Mouse (Mus musculus) gastrocnemius, adult 2 months (tissue): ENCODE results near the gene Dgcr2. TPM values are rescaled to one million over a fixed set of nuclear protein-coding genes. Genes with fewer than 3 reads are reported as not detected.

Experiments
- DNase-seq: peaks from one replicate; pipeline ENCODE4 v3.0.0; 2022
- H3K27ac ChIP-seq: fragments of 200-600 bp; 2 replicates; pipeline ENCODE4 v1.8.1; 2022; ENCODE audit warnings: mild to moderate bottlenecking
- H3K4me3 ChIP-seq: fragments of 200-600 bp; 2 replicates; pipeline ENCODE4 v1.8.1; 2022; ENCODE audit warnings: mild to moderate bottlenecking, moderate library complexity
- CTCF ChIP-seq: fragments of 200-600 bp; IDR thresholded peaks from 2 replicates; pipeline ENCODE4 v1.8.1; 2022; ENCODE audit warnings: antibody characterized with exemption, mild to moderate bottlenecking, moderate library complexity
- intact Hi-C: fragments of 180-260 bp; cut with DNase I; formaldehyde crosslinking; loops from one replicate; pipeline ENCODE4 v1.15.1; 2025
- total RNA-seq, 2 experiments: library from RNA; stranded (reverse); gene quantifications; 2 replicates each; pipeline ENCODE4 v1.2.3; 2021

Gene Dgcr2
- total RNA-seq, 2 experiments from 2014 or later: 22.2 to 26.4 TPM

GRCm38 (mm10) chr16:17891567-17891959, 6.8 kb downstream of the Dgcr2 start, which contains the start of gene Gm20518:
Gene Gm20518 (minus strand): TSS chr16:17891671.
- intact Hi-C loops: no loop called here

GRCm38 (mm10) chr16:17890917-17891566, 7.3 kb downstream of the Dgcr2 start:
- Histone ChIP-seq H3K27ac (peak overlapping the region; percentile 93), H3K4me3 (peak overlapping the region; percentile 94)
- DNase-seq: peak; percentile 92
- no peak for TF ChIP-seq CTCF
- intact Hi-C loops: no loop called here

More at GRCm38 (mm10) chr16:17891567-17891959, 6.8 kb downstream of the Dgcr2 start, which contains the start of gene Gm20518:
- Histone ChIP-seq H3K27ac (peak within 1 kb of the TSS; percentile 93), H3K4me3 (peak within 1 kb of the TSS; percentile 94)
- TF ChIP-seq CTCF: no peak
- peak; percentile 99 for DNase-seq

- Histone ChIP-seq H3K27ac (peak overlapping the region; percentile 93), H3K4me3 (peak overlapping the region; percentile 94)
- no peak for DNase-seq
- intact Hi-C loops: no loop called here
- TF ChIP-seq CTCF: no peak
Observed at GRCm38 (mm10) chr16:17890342-17890727, 8.0 kb downstream of the Dgcr2 start.

- intact Hi-C loops: no loop called here
Observed at GRCm38 (mm10) chr16:17889689-17890341, 8.5 kb downstream of the Dgcr2 start.

GRCm38 (mm10) chr16:17884116-17884515, 14.2 kb downstream of the Dgcr2 start:
- H3K4me3 ChIP-seq: no peak overlapping the region
- peak overlapping the region; percentile 38; the same call in 1 of the 2 replicates for H3K27ac ChIP-seq
- no peak for DNase-seq
- intact Hi-C loops: no loop called here
- TF ChIP-seq CTCF: no peak

More at GRCm38 (mm10) chr16:17889689-17890341, 8.5 kb downstream of the Dgcr2 start:
- peak overlapping the region; percentile 93; the same call in 1 of the 2 replicates for H3K27ac ChIP-seq
- peak overlapping the region; percentile 94 for H3K4me3 ChIP-seq
- no peak for TF ChIP-seq CTCF
- no peak for DNase-seq

- TF ChIP-seq CTCF: no peak
- peak overlapping the region; percentile 4; the same call in 1 of the 2 replicates for H3K27ac ChIP-seq
- intact Hi-C loops: no loop called here
- no peak overlapping the region for H3K4me3 ChIP-seq
- no peak for DNase-seq
Observed at GRCm38 (mm10) chr16:17882196-17882595, 16.2 kb downstream of the Dgcr2 start.

- H3K4me3 ChIP-seq: no peak overlapping the region
- intact Hi-C loops: no loop called here
- no peak for TF ChIP-seq CTCF
- no peak overlapping the region for H3K27ac ChIP-seq
- DNase-seq: no peak
Observed at GRCm38 (mm10) chr16:17879571-17879970, 18.8 kb downstream of the Dgcr2 start.

GRCm38 (mm10) chr16:17876096-17876495, 22.3 kb downstream of the Dgcr2 start:
- no peak overlapping the region for H3K4me3 ChIP-seq
- no peak overlapping the region; the same call in 1 of the 2 replicates for H3K27ac ChIP-seq
- no peak for TF ChIP-seq CTCF
- intact Hi-C loops: no loop called here
- DNase-seq: no peak

GRCm38 (mm10) chr16:17875174-17875573, 23.2 kb downstream of the Dgcr2 start:
- intact Hi-C loops: no loop called here
- no peak overlapping the region for H3K4me3 ChIP-seq
- no peak for TF ChIP-seq CTCF
- peak overlapping the region; percentile 31 for H3K27ac ChIP-seq
- DNase-seq: peak; percentile 51

- no peak for DNase-seq
- intact Hi-C loops: no loop called here
- no peak overlapping the region for H3K4me3 ChIP-seq
- 0 out of 2 replicates have a peak overlapping the region, but pooled peaks have one; percentile 16 for H3K27ac ChIP-seq
- no peak for TF ChIP-seq CTCF
Observed at GRCm38 (mm10) chr16:17872995-17873394, 25.4 kb downstream of the Dgcr2 start.

- TF ChIP-seq CTCF: no peak
- no peak overlapping the region for H3K4me3 ChIP-seq
- no peak overlapping the region for H3K27ac ChIP-seq
- intact Hi-C loops: no loop called here
- DNase-seq: no peak
Observed at GRCm38 (mm10) chr16:17871248-17871647, 27.1 kb downstream of the Dgcr2 start.

- no peak overlapping the region for H3K4me3 ChIP-seq
- intact Hi-C loops: no loop called here
- TF ChIP-seq CTCF: no peak
- no peak overlapping the region for H3K27ac ChIP-seq
- DNase-seq: no peak
Observed at GRCm38 (mm10) chr16:17865770-17866169, 32.6 kb downstream of the Dgcr2 start.

- no peak for TF ChIP-seq CTCF
- intact Hi-C loops: no loop called here
- DNase-seq: no peak
- Histone ChIP-seq H3K4me3 (no peak overlapping the region), H3K27ac (no peak overlapping the region)
Observed at GRCm38 (mm10) chr16:17865293-17865692, 33.1 kb downstream of the Dgcr2 start.
